ENCODE assay signal across 13 mouse cellular contexts in the genomic region with DNA sequence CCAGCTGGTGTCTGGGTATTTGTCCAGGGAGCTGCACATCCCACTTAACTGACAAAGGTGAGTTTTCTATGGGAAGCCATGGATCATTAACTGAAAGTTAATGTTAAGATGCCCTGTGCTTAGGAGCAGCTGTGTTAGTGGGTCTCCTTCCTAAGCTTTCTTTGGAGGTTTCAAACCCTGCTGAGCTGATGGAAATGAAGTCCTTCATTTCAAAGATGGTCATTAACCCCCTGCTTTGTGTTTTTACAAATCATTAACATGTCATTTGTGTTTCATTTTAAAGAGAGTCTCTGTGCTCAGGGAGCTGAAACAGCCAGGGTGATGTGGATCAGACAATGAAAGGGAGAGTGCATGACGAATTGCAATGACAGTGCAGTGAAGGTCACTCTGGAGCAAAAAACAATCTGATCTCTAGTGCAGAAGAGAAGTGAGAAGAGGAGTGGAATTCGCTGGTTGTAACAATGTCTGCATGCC.
A peak's percentile ranks its signal among the peaks of the same experiment; 100 is the strongest.
DNase-seq lines count a peak whose midpoint lies in the region; ATAC-seq lines count a peak whose summit lies in the region.
"Had no signal": no experiment of that assay in that cellular context is flagged by ENCODE, and none has a peak within 500 bp of the region (broad histone marks: within the 10 kb centered on the region; RNA-seq: fewer than 3 reads in every experiment).

No protein-coding gene starts in this region.

- intact Hi-C loops in left cerebral cortex, postnatal 10 days (cut with DNase I), result no loop called here

- DNase-seq in adrenal gland, adult (ENCODE audit: inconsistent age in 2 of 2, low spot score in 1 of 2), result peak; percentile 31 to 50
- no peak for DNase-seq in adrenal gland, postnatal 4 days (ENCODE audit: low spot score in 2 of 2)
- peak; percentile 7 to 9 for DNase-seq in kidney, postnatal 4 days
- DNase-seq in kidney, adult 11 months, result no peak
- DNase-seq in hindbrain, embryonic 10.5 days (ENCODE audit: low spot score), result peak; percentile 5
- DNase-seq in left cerebral cortex, postnatal 10 days (ENCODE audit: extremely low spot score in 1 of 2, low spot score in 2 of 2), result no peak
- DNase-seq in spleen, postnatal 36 days (ENCODE audit: low spot score in 2 of 2), result no peak
- DNase-seq: cerebellum, adult 11 months; thymus, adult 2 months had no signal

- H3K27me3 ChIP-seq in hindbrain, embryonic 10.5 days (ENCODE audit: insufficient read depth, poor library complexity, severe bottlenecking), result no peaks in the 10 kb centered on the region
- no peaks in the 10 kb centered on the region for H3K27me3 ChIP-seq in midbrain, embryonic 15.5 days (replicated peaks)

- WGBS in hindbrain, embryonic 10.5 days, result 13% methylated on average over 2 of the region's 2 CpGs
- WGBS in midbrain, embryonic 15.5 days, result 7% methylated on average over 2 of the region's 2 CpGs

- H3K36me3 ChIP-seq in hindbrain, embryonic 10.5 days, result no peaks in the 10 kb centered on the region
- H3K36me3 ChIP-seq in midbrain, embryonic 15.5 days (replicated peaks), result no peaks in the 10 kb centered on the region

- peak; percentile 78 for ATAC-seq in midbrain, embryonic 15.5 days (replicated peaks)
- ATAC-seq: activated CD4-positive, CD25-positive, alpha-beta regulatory T cell, adult 4 months; lung, postnatal 0 days had no signal

- no peak overlapping the region for H3K4me3 ChIP-seq in hindbrain, embryonic 10.5 days
- no peak overlapping the region for H3K4me3 ChIP-seq in midbrain, embryonic 15.5 days
- H3K4me3 ChIP-seq: myocyte had no signal

- H3K9ac ChIP-seq in midbrain, embryonic 15.5 days, result no peak overlapping the region

- H3K4me2 ChIP-seq in midbrain, embryonic 15.5 days, result no peak overlapping the region

- H3K9me3 ChIP-seq in hindbrain, embryonic 10.5 days, result no peaks in the 10 kb centered on the region
- H3K9me3 ChIP-seq in midbrain, embryonic 15.5 days, result no peaks in the 10 kb centered on the region

- peaks cover 12% of the 10 kb centered on the region; the same call in 1 of the 2 replicates for H3K4me1 ChIP-seq in hindbrain, embryonic 10.5 days (replicated peaks)
- peaks cover 2% of the 10 kb centered on the region; the same call in 1 of the 2 replicates for H3K4me1 ChIP-seq in midbrain, embryonic 15.5 days

- no peak overlapping the region for H3K27ac ChIP-seq in hindbrain, embryonic 10.5 days
- H3K27ac ChIP-seq in midbrain, embryonic 15.5 days, result no peak overlapping the region

Comparison
In these comparisons a context has a peak if more than half of its experiments do, and no peak if none do; other contexts are left out.
1. DNase-seq: peak in adrenal gland, adult (2 of 2), kidney, postnatal 4 days (2 of 2) and hindbrain, embryonic 10.5 days (single experiment); none in adrenal gland, postnatal 4 days (0 of 2), kidney, adult 11 months (single experiment), left cerebral cortex, postnatal 10 days (0 of 2) and spleen, postnatal 36 days (0 of 2).